Mouse (Mus musculus): ENCODE results near the gene Grk5. TPM values are rescaled to one million over a fixed set of nuclear protein-coding genes. Genes with fewer than 3 reads are reported as not detected.

Gene Grk5
- polyA plus RNA-seq, 1 experiment: 2.7 TPM

- TF ChIP-seq GATA1 (IDR thresholded peaks at IDR 0.05; ENCODE audit: low read length): no peak
Observed at GRCm38 (mm10) chr19:60955131-60955530, 65.6 kb downstream of the Grk5 start.

GRCm38 (mm10) chr19:60955712-60956111, 66.2 kb downstream of the Grk5 start:
- no peak for TF ChIP-seq GATA1 (IDR thresholded peaks at IDR 0.05; ENCODE audit: low read length)

GRCm38 (mm10) chr19:60956198-60956750, 66.7 kb downstream of the Grk5 start:
- TF ChIP-seq GATA1 (IDR thresholded peaks at IDR 0.05; ENCODE audit: low read length): no peak

GRCm38 (mm10) chr19:60959706-60960230, 70.2 kb downstream of the Grk5 start:
- TF ChIP-seq GATA1 (IDR thresholded peaks at IDR 0.05; ENCODE audit: low read length): no peak

- no peak for TF ChIP-seq GATA1 (IDR thresholded peaks at IDR 0.05; ENCODE audit: low read length)
Observed at GRCm38 (mm10) chr19:60962358-60963061, 73.0 kb downstream of the Grk5 start.

GRCm38 (mm10) chr19:60967909-60968308, 78.4 kb downstream of the Grk5 start:
- no peak for TF ChIP-seq GATA1 (IDR thresholded peaks at IDR 0.05; ENCODE audit: low read length)

- no peak for TF ChIP-seq GATA1 (IDR thresholded peaks at IDR 0.05; ENCODE audit: low read length)
Observed at GRCm38 (mm10) chr19:60970406-60970805, 80.9 kb downstream of the Grk5 start.

- no peak for TF ChIP-seq GATA1 (IDR thresholded peaks at IDR 0.05; ENCODE audit: low read length)
Observed at GRCm38 (mm10) chr19:60971598-60971997, 82.0 kb downstream of the Grk5 start.

GRCm38 (mm10) chr19:60972281-60973015, 82.9 kb downstream of the Grk5 start:
- no peak for TF ChIP-seq GATA1 (IDR thresholded peaks at IDR 0.05; ENCODE audit: low read length)

GRCm38 (mm10) chr19:60973508-60973907, 84.0 kb downstream of the Grk5 start:
- no peak for TF ChIP-seq GATA1 (IDR thresholded peaks at IDR 0.05; ENCODE audit: low read length)

GRCm38 (mm10) chr19:60979581-60979980, 90.0 kb downstream of the Grk5 start:
- no peak for TF ChIP-seq GATA1 (IDR thresholded peaks at IDR 0.05; ENCODE audit: low read length)

- no peak for TF ChIP-seq GATA1 (IDR thresholded peaks at IDR 0.05; ENCODE audit: low read length)
Observed at GRCm38 (mm10) chr19:60981391-60981790, 91.8 kb downstream of the Grk5 start.

- no peak for TF ChIP-seq GATA1 (IDR thresholded peaks at IDR 0.05; ENCODE audit: low read length)
Observed at GRCm38 (mm10) chr19:60981894-60982293, 92.3 kb downstream of the Grk5 start.

GRCm38 (mm10) chr19:60989766-60990165, 100.2 kb downstream of the Grk5 start:
- no peak for TF ChIP-seq GATA1 (IDR thresholded peaks at IDR 0.05; ENCODE audit: low read length)

- peak; percentile 93 for TF ChIP-seq GATA1 (IDR thresholded peaks at IDR 0.05; ENCODE audit: low read length)
Observed at GRCm38 (mm10) chr19:60994214-60994613, 104.7 kb downstream of the Grk5 start.

- TF ChIP-seq GATA1 (IDR thresholded peaks at IDR 0.05; ENCODE audit: low read length): no peak
Observed at GRCm38 (mm10) chr19:60994845-60995244, 105.3 kb downstream of the Grk5 start.
